Mouse (Mus musculus): ENCODE measurements at regions not wholly inside any gene's neighbourhood (a gene's known extent, or its start where the extent isn't known, plus 50 kb on each side); places are given as distances from the start of the nearest gene placed in this dataset.
"Not testable (repeated sequence)": the region's sequence is repeated elsewhere in the genome, so short reads cannot be mapped to it uniquely, and the experiment has no call there.

GRCm38 (mm10) chr12:18207941-18208340 is 306.4 kb upstream of the 5730507C01Rik start:
- peak; percentile 27 for DNase-seq (ENCODE audit: low read depth, low spot score)

GRCm38 (mm10) chr12:18216432-18216926 is 297.8 kb upstream of the 5730507C01Rik start:
- not testable (repeated sequence) for DNase-seq (ENCODE audit: low read depth, low spot score)

- peak; percentile 40 for DNase-seq (ENCODE audit: low read depth, low spot score)
These were observed 289.8 kb upstream of the 5730507C01Rik start for GRCm38 (mm10) chr12:18224516-18224915.

- DNase-seq (ENCODE audit: low read depth, low spot score): no peak
These were observed 287.6 kb upstream of the 5730507C01Rik start for GRCm38 (mm10) chr12:18226691-18227090.

- not testable (repeated sequence) for DNase-seq (ENCODE audit: low read depth, low spot score)
These were observed 282.4 kb upstream of the 5730507C01Rik start for GRCm38 (mm10) chr12:18231896-18232295.

GRCm38 (mm10) chr12:18236330-18236729 is 278.0 kb upstream of the 5730507C01Rik start:
- DNase-seq (ENCODE audit: low read depth, low spot score): not testable (repeated sequence)

GRCm38 (mm10) chr12:18237549-18237948 is 276.8 kb upstream of the 5730507C01Rik start:
- peak; percentile 36 for DNase-seq (ENCODE audit: low read depth, low spot score)
